8 mouse cellular contexts compared by ENCODE assay signal in the genomic region with DNA sequence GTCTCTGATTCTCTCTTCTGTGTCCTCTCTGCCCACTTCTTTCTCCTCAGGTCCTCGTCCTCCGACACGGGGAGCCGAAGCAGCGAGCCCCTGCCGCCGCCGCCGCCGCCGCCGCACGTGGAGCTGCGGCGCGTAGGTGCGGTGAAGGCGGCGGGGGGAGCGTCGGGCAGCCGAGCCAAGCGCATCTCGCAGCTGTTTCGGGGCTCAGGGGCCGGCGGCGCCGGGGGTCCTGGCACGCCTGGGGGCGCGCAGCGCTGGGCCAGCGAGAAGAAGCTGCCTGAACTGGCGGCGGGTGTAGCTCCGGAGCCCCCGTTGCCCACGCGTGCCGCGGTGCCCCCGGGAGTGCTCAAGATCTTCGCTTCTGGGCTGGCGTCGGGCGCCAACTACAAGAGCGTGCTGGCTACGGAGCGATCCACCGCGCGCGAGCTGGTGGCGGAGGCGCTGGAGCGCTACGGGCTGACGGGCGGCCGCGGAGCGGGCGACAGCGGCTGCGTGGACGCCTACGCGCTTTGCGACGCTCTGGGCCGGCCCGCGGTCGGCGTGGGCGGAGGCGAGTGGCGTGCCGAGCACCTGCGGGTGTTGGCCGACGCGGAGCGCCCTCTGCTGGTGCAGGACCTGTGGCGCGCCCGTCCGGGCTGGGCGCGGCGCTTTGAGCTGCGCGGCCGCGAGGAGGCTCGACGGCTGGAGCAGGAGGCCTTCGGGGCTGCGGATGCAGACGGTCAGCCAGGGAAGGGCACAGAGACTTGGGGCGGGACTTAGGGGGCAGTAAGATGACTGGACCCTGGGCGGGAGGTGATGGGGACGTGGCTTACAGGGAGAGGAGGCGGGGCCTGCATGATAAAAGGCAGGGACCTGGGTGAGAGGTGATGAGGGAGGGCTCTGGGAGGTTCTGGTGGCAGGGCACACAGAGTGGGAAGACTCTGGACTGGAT. TPM values are rescaled to one million over a fixed set of nuclear protein-coding genes. Genes with fewer than 3 reads are reported as not detected.
DNase-seq lines count a peak whose midpoint lies in the region; ATAC-seq lines count a peak whose summit lies in the region.

No protein-coding gene starts in this region.

- peak overlapping the region; percentile 61 for H3K4me3 ChIP-seq in intestine, embryonic 16.5 days (ENCODE audit: low read length)
- peak overlapping the region; percentile 48 for H3K4me3 ChIP-seq in midbrain, embryonic 11.5 days (ENCODE audit: low read depth, low read length)

- peak; percentile 96 for DNase-seq in adrenal gland, postnatal 14 days
- DNase-seq in embryo, embryonic 9.5 days (ENCODE audit: extremely low spot score): peak; percentile 83
- peak; percentile 91 for DNase-seq in left cerebral cortex, postnatal 4 days
- peak; percentile 99 for DNase-seq in midbrain, embryonic 11.5 days (ENCODE audit: low spot score, missing footprints)
- DNase-seq in right cerebral cortex, postnatal 36 days (ENCODE audit: low spot score in 2 of 2): peak; percentile 63 to 71
- peak; percentile 85 to 88 for DNase-seq in urinary bladder, postnatal 36 days (ENCODE audit: low spot score in 2 of 2)

- intact Hi-C loops in left cerebral cortex, postnatal 4 days (cut with DNase I): no loop called here

- H3K4me1 ChIP-seq in intestine, embryonic 16.5 days (ENCODE audit: control insufficient read depth, insufficient read depth, low read length): peaks cover 13% of the 10 kb centered on the region; the same call in 1 of the 2 replicates
- no peaks in the 10 kb centered on the region; the same call in none of the 2 replicates for H3K4me1 ChIP-seq in midbrain, embryonic 11.5 days (ENCODE audit: control insufficient read depth, insufficient read depth, low read length)

- peak overlapping the region; percentile 79 for H3K9ac ChIP-seq in intestine, embryonic 16.5 days (ENCODE audit: low read depth, low read length)
- peak overlapping the region; percentile 65 for H3K9ac ChIP-seq in midbrain, embryonic 11.5 days (ENCODE audit: low read length)

- H3K27me3 ChIP-seq in intestine, embryonic 16.5 days (replicated peaks; ENCODE audit: control insufficient read depth, insufficient read depth, low read length): peaks cover 16% of the 10 kb centered on the region
- H3K27me3 ChIP-seq in midbrain, embryonic 11.5 days (ENCODE audit: control insufficient read depth, insufficient read depth, low read length): peaks cover 25% of the 10 kb centered on the region

- ATAC-seq in granulocyte monocyte progenitor cell, adult 5-6 weeks (replicated peaks; ENCODE audit: poor library complexity, severe bottlenecking): peak; percentile 92
- ATAC-seq in intestine, embryonic 16.5 days: peak; percentile 85
- ATAC-seq in midbrain, embryonic 11.5 days (ENCODE audit: low FRiP score): peak; percentile 82

- H3K9me3 ChIP-seq in intestine, embryonic 16.5 days (ENCODE audit: control insufficient read depth, low read length): no peaks in the 10 kb centered on the region
- H3K9me3 ChIP-seq in midbrain, embryonic 11.5 days (ENCODE audit: control insufficient read depth, low read length): no peaks in the 10 kb centered on the region

- peak overlapping the region; percentile 49 for H3K27ac ChIP-seq in intestine, embryonic 16.5 days (ENCODE audit: low read length)
- no peak overlapping the region for H3K27ac ChIP-seq in midbrain, embryonic 11.5 days (ENCODE audit: low read depth, low read length)

- under 1% methylated on average over 105 of the region's 105 CpGs for whole genome bisulfite sequencing in intestine, embryonic 16.5 days
- WGBS in midbrain, embryonic 11.5 days: 1% methylated on average over 102 of the region's 105 CpGs

- peak overlapping the region; percentile 99 for H3K4me2 ChIP-seq in intestine, embryonic 16.5 days (ENCODE audit: low read depth, low read length)
- peak overlapping the region; percentile 88 for H3K4me2 ChIP-seq in midbrain, embryonic 11.5 days

- no peaks in the 10 kb centered on the region for H3K36me3 ChIP-seq in intestine, embryonic 16.5 days (ENCODE audit: control insufficient read depth, insufficient read depth, low read length)
- no peaks in the 10 kb centered on the region for H3K36me3 ChIP-seq in midbrain, embryonic 11.5 days (ENCODE audit: control insufficient read depth, insufficient read depth, low read length)

RNA-seq across cellular contexts. Expression of a gene that starts 1.3 kb away (rescaled TPM):
- 33.0 and 35.4 TPM in 2 replicates for total RNA-seq in adrenal gland, postnatal 14 days (2021)
- 0.15 TPM in 1 of 2 replicates, not detected in the other for total RNA-seq in granulocyte monocyte progenitor cell, adult 5-6 weeks (2014; fragmentation: Nextera tagmentation)
- total RNA-seq in granulocyte monocyte progenitor cell, adult 5-6 weeks (2017): 0.93 TPM in 1 of 2 replicates, not detected in the other
- polyA plus RNA-seq in intestine, embryonic 16.5 days (2015; fragmentation: Nextera tagmentation; extraction: Ambion mirVana): 3.4 and 4.4 TPM in 2 replicates
- total RNA-seq in left cerebral cortex, postnatal 4 days (2021): 10 to 100 TPM; 23.5 to 25.1 TPM
- polyA plus RNA-seq in midbrain, embryonic 11.5 days (2014; fragmentation: Nextera tagmentation; extraction: Ambion mirVana): 4.0 and 4.7 TPM in 2 replicates

RNA-seq across cellular contexts. Expression of a gene that starts 7.0 kb away (rescaled TPM):
- 0.56 and 0.82 TPM in 2 replicates for total RNA-seq in adrenal gland, postnatal 14 days (2021)
- not detected in 2 replicates for total RNA-seq in granulocyte monocyte progenitor cell, adult 5-6 weeks (2014; fragmentation: Nextera tagmentation)
- 0.34 TPM in 1 of 2 replicates, not detected in the other for total RNA-seq in granulocyte monocyte progenitor cell, adult 5-6 weeks (2017)
- 0.07 and 0.15 TPM in 2 replicates for polyA plus RNA-seq in intestine, embryonic 16.5 days (2015; fragmentation: Nextera tagmentation; extraction: Ambion mirVana)
- under 1 TPM in 1 of 2 experiments, not detected in 1; 0.20 TPM for total RNA-seq in left cerebral cortex, postnatal 4 days (2021)
- 0.10 and 0.29 TPM in 2 replicates for polyA plus RNA-seq in midbrain, embryonic 11.5 days (2014; fragmentation: Nextera tagmentation; extraction: Ambion mirVana)

RNA-seq across cellular contexts. Expression of a gene that starts 11.1 kb away (rescaled TPM):
- total RNA-seq in adrenal gland, postnatal 14 days (2021): 4.9 and 8.5 TPM in 2 replicates
- total RNA-seq in granulocyte monocyte progenitor cell, adult 5-6 weeks (2014; fragmentation: Nextera tagmentation): not detected in 2 replicates
- 0.36 TPM in 1 of 2 replicates, not detected in the other for total RNA-seq in granulocyte monocyte progenitor cell, adult 5-6 weeks (2017)
- 5.0 and 6.3 TPM in 2 replicates for polyA plus RNA-seq in intestine, embryonic 16.5 days (2015; fragmentation: Nextera tagmentation; extraction: Ambion mirVana)
- 1 to 10 TPM; 1.7 to 2.6 TPM for total RNA-seq in left cerebral cortex, postnatal 4 days (2021)
- polyA plus RNA-seq in midbrain, embryonic 11.5 days (2014; fragmentation: Nextera tagmentation; extraction: Ambion mirVana): 1.8 and 2.1 TPM in 2 replicates

RNA-seq across cellular contexts. Expression of a gene that starts 11.5 kb away (rescaled TPM):
- 0.11 TPM in 1 of 2 replicates, not detected in the other for total RNA-seq in adrenal gland, postnatal 14 days (2021)
- not detected in 2 replicates for total RNA-seq in granulocyte monocyte progenitor cell, adult 5-6 weeks (2014; fragmentation: Nextera tagmentation)
- total RNA-seq in granulocyte monocyte progenitor cell, adult 5-6 weeks (2017): not detected in 2 replicates
- polyA plus RNA-seq in intestine, embryonic 16.5 days (2015; fragmentation: Nextera tagmentation; extraction: Ambion mirVana): 0.48 and 0.61 TPM in 2 replicates
- under 1 TPM in 1 of 2 experiments, not detected in 1; 0.14 TPM for total RNA-seq in left cerebral cortex, postnatal 4 days (2021)
- polyA plus RNA-seq in midbrain, embryonic 11.5 days (2014; fragmentation: Nextera tagmentation; extraction: Ambion mirVana): not detected in 2 replicates

RNA-seq across cellular contexts. Expression of a gene that starts 13.3 kb away (rescaled TPM):
- 0.37 TPM in 1 of 2 replicates, not detected in the other for total RNA-seq in adrenal gland, postnatal 14 days (2021)
- not detected in 2 replicates for total RNA-seq in granulocyte monocyte progenitor cell, adult 5-6 weeks (2014; fragmentation: Nextera tagmentation)
- not detected in 2 replicates for total RNA-seq in granulocyte monocyte progenitor cell, adult 5-6 weeks (2017)
- 0.23 TPM in 1 of 2 replicates, not detected in the other for polyA plus RNA-seq in intestine, embryonic 16.5 days (2015; fragmentation: Nextera tagmentation; extraction: Ambion mirVana)
- total RNA-seq in left cerebral cortex, postnatal 4 days (2021): not detected
- not detected in 2 replicates for polyA plus RNA-seq in midbrain, embryonic 11.5 days (2014; fragmentation: Nextera tagmentation; extraction: Ambion mirVana)

Comparison
In these comparisons a context has a peak if more than half of its experiments do, and no peak if none do; other contexts are left out.
1. RNA of a gene that starts 1.3 kb away (total RNA-seq): 33.0 to 35.4 TPM in adrenal gland, postnatal 14 days and 23.5 to 25.1 TPM in left cerebral cortex, postnatal 4 days; 0.15 to 0.93 TPM in granulocyte monocyte progenitor cell, adult 5-6 weeks; every median in the first group is over 10 times any median in the second.
2. Peak in every context shown above with its lines, with median percentiles within 50 percentile points of each other: DNase-seq and ATAC-seq.